Mouse (Mus musculus) liver, adult (tissue): Measurements from ENCODE around the gene Pard3b.
A peak's percentile ranks its signal among the peaks of the same experiment; 100 is the strongest.

Experiments used
- GATA4 ChIP-seq: IDR thresholded peaks from 2 replicates; pipeline ENCODE4 v1.6.1; 2014; ENCODE audit warnings: mild to moderate bottlenecking, low read length; ENCODE audit not compliant: insufficient replicate concordance

The Pard3b gene

DNA sequence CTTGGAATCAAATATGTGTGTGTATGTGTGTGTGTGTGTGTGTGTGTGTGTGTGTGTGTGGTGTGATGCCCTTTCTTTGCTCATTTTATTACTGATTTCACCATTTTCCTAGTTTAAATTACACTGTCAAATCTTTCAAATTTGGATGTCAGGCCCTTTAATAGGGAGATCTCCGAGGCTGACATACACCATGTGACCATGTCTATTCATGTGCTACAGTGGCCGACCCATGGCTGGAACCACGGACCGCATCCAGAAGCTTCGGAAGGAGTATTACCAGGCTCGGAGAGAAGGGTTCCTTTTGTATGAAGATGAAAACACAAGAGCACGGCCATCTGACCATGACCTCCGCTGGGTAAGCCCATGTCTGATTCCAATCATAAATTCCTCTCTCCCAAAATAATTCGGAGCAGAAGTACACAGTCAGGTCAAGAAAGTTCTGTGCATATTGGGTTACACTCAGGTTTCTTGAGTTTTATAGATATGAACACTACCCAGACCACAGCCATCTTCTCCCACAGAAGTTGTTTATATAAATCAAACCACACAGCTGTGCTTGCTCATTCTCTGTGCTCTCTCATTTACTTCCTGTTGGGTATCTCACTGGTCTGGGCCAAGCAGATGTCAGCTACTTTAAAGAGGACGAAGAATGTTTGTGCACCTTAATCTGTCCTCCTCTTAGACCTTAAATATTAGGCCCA lies 894.0 kb downstream of the Pard3b start:
- no peak for TF ChIP-seq GATA4

DNA sequence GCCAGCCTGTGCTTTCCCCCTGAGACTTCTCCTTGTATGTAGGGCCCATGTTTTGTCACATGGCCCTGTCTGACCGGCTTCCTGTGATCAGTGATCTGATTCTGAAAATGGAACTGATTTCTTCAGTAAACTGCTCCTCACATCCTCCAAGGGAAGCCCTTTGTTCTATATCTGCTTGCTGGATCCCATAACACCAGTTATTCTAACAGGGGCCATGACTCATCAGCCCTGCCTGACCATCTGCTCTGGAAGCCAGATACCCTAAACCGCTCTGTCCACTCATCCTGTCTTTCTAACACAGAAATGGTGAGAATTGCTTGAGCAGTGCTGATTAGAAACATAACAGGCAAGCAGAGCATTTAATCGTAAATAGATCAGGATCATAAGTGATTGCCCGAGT lies 910.3 kb downstream of the Pard3b start:
- TF ChIP-seq GATA4 = no peak

- TF ChIP-seq GATA4 = no peak
These were observed 911.9 kb downstream of the Pard3b start for GRCm38 (mm10) chr1:62550546-62550945.

- no peak for TF ChIP-seq GATA4
These were observed 912.9 kb downstream of the Pard3b start for GRCm38 (mm10) chr1:62551516-62551915.

- no peak for TF ChIP-seq GATA4
These were observed 917.2 kb downstream of the Pard3b start for GRCm38 (mm10) chr1:62555838-62556237.

DNA sequence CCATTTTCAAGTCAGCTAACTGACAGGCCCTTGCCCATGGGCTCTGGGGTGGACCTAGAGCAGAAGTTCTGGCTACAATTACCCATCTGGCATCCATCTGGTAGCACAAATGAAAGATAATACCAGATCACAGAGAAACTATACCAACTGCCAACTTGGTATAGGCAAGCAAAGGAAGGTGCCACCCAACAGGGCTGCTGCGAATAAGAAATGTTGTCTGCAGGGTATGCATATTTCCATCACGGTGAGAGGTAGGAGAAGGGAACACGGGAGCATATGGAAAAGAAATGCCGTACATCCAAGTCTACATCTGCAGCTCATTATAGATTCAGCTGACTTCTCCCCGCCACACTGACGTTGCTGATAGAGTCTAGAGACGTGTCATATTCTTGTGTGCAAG lies 924.4 kb downstream of the Pard3b start:
- TF ChIP-seq GATA4 = no peak

DNA sequence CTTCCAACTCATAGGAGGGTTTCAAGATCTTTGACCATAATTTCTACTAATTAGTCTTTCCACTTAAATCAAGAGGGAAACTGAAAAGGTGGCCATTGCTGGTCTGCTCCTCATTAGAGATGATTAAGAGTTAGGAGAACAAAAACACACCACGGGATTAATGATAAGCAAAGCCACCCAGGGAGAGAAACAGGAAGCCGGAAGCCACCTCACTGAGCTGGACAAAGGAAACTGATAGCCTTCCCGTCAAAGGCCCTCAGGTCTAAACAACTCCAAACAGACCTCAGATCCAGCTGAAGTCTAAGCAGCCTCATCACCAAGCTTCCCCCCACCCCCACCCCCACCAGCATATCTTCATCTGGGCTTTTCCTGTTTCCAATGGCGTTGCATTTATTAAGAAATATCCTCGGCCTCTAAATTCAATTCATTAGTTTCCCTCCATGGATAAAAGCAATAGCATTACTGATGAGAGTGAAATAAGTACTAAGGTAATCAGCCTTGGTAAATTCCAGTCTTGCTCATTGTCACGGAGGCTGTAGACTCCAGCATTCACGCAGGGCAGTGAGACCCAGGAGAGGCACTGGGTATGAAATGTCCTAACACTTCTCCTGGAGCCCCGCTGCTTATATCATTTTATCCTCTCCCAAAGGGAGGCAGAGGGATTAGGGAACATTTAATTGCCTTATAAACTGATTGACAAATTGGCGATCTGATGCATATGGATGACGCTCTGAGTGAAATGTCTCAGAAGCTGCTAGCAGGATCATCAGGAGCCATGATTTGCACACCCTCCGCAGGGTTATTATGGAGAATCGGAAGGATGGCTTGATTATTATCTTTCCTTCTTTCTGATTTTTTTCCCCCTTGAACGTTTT lies 925.9 kb downstream of the Pard3b start:
- TF ChIP-seq GATA4 = peak; percentile 94

DNA sequence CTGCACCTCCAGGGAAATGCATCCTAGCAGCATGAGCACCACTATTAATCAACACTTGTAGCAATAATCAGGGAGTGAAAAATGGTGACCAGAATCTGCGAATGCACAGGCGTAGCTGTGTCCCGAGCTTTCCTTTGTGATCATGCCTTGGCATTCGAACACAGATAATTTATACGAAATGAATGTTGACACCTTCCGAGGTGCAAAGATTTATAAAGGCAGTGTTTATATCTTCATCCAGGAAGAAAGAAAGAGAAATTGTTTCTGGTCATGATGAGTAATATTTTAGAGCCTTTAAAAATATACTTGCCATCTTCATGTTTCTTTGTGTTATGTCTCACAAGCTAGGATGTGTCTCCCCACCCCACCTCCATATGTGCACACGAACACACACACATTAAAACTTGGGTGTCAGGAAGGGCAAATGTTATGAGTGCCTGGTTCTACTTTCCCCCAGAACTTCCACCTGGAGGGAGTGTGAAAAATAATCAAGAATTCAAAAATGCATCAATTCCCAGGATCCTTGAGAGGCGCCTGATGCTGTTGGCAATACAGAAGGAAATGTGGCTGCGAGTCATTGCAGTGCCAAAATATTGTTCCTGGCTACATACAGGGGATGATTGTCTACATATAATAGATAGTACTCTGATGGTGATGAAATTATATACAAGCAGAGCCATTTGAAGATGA lies 926.6 kb downstream of the Pard3b start:
- no peak for TF ChIP-seq GATA4

DNA sequence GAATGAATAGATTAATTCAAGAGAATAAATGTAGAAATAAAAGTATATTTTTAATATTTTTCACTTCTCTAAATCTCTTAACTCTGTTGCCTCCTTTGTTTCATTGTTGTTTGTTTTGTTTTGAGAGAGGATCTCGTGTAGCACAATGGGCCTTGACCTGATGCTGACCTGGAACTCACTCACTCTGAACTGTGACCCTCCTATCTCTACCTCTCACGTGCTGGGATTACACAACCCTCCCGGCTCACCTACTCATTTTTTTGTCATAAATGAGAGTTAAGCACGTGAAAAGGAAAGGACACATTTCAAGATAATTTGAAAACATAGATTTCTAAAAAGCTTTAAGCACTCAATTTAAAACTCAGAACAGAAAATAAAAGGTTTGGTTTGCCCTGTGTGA lies 928.0 kb downstream of the Pard3b start:
- peak; percentile 88 for TF ChIP-seq GATA4

DNA sequence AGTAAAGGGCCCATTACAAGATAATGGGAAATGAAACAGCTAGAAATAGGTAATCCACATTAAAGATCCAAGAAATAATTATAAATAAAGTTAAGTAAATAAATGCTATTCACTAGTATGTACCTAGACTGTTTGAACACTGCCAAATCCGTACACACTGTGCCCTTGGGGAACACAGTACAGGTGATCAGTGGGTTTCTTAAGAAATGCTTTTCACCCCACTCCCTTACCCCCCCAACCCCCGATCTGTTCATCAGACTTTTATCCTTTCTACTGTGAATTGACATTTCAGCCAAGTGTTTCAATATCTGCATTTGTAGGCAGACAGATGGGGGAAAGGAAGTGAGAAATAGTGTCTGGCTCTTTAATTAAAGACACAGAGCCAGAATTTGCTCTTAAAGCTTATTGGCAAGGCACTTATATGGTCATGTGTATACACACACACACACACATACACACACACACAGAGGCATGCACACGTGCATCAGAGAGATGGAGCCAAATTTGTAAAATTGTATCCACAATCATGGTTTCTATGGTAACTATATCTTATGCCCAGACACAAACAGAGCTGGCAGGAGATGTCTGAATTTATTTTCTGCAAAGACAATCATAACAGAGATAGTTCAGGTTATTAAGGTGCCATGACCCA lies 938.4 kb downstream of the Pard3b start:
- TF ChIP-seq GATA4 = no peak

- no peak for TF ChIP-seq GATA4
These were observed 940.6 kb downstream of the Pard3b start for GRCm38 (mm10) chr1:62579024-62579765.

GRCm38 (mm10) chr1:62580314-62580935 lies 941.8 kb downstream of the Pard3b start:
- TF ChIP-seq GATA4 = no peak

GRCm38 (mm10) chr1:62582476-62582875 lies 943.9 kb downstream of the Pard3b start:
- TF ChIP-seq GATA4 = no peak

DNA sequence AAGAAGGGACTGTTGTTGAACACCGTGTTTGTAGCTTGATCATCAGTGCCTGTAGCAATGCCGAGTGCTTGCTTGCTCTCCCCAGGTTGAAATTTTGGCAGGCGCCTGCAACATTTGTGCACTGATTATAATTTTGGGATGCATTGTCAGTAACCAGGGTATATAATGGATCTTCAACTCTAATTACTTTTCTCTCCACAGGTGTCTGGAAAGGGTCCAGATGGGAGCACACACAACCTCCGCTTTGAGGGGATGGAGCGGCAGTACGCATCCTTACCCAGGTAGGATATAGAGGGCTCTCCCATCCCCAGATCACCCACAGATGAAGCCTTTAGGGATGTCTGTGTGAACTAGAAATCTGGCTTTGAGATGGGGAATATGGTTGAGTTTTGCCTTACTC lies 948.9 kb downstream of the Pard3b start:
- TF ChIP-seq GATA4 = no peak
